In genomic region chr2:31125156-31125555, GRCm38 (mm10) we compare ENCODE assay signal across 20 mouse cellular contexts. TPM values are rescaled to one million over a fixed set of nuclear protein-coding genes. Genes with fewer than 3 reads are reported as not detected.
A peak's percentile ranks its signal among the peaks of the same experiment; 100 is the strongest.
DNase-seq lines count a peak whose midpoint lies in the region; ATAC-seq and TF ChIP-seq lines count a peak whose summit lies in the region.
"Had no signal": no experiment of that assay in that cellular context is flagged by ENCODE, and none has a peak within 500 bp of the region (broad histone marks: within the 10 kb centered on the region; RNA-seq: fewer than 3 reads in every experiment).

No protein-coding gene starts in this region.

- no peak for TF ChIP-seq EP300 in stomach, postnatal 0 days (optimal IDR thresholded peaks at IDR 0.05)

- H3K4me3 ChIP-seq in heart, embryonic 10.5 days = no peak overlapping the region
- no peak overlapping the region for H3K4me3 ChIP-seq in liver, adult 2 months (ENCODE audit: insufficient read depth, low read depth, low read length)
- no peak overlapping the region for H3K4me3 ChIP-seq in liver, embryonic 11.5 days (ENCODE audit: low read depth, low read length)
- no peak overlapping the region for H3K4me3 ChIP-seq in stomach, embryonic 16.5 days (replicated peaks; ENCODE audit: low read length)
- no peak overlapping the region for H3K4me3 ChIP-seq in stomach, postnatal 0 days (ENCODE audit: low read depth, low read length)
- no peak overlapping the region for H3K4me3 ChIP-seq in hindbrain, embryonic 10.5 days
- H3K4me3 ChIP-seq: embryonic facial prominence, embryonic 10.5 days; erythroblast, embryonic 14.5 days; limb, embryonic 13.5 days had no signal

- no peak; the same call in 1 of the 2 replicates for ATAC-seq in liver, embryonic 11.5 days (replicated peaks; ENCODE audit: low FRiP score)
- ATAC-seq in stomach, embryonic 16.5 days (ENCODE audit: insufficient read depth, low FRiP score) = no peak
- ATAC-seq in stomach, postnatal 0 days (ENCODE audit: low FRiP score, low TSS enrichment) = no peak
- ATAC-seq: activated CD4-positive, CD25-positive, alpha-beta regulatory T cell, adult 4 months; forebrain, embryonic 14.5 days; hindbrain, embryonic 16.5 days; midbrain, embryonic 16.5 days; Patski had no signal

- no peak for DNase-seq in heart, embryonic 10.5 days (ENCODE audit: low spot score)
- no peak for DNase-seq in heart, postnatal 4 days
- peak; percentile 39 for DNase-seq in liver, adult 2 months (ENCODE audit: extremely low read depth, low read depth, low spot score)
- DNase-seq in liver, embryonic 11.5 days (ENCODE audit: low spot score) = no peak
- DNase-seq in stomach, postnatal 0 days (ENCODE audit: low spot score) = no peak
- DNase-seq in hindbrain, embryonic 10.5 days (ENCODE audit: low spot score) = no peak
- DNase-seq: adrenal gland, postnatal 25 days; kidney, adult 8-10 months; kidney, postnatal 25 days; retina, postnatal 1 day; thymus, postnatal 4 days had no signal

- no peaks in the 10 kb centered on the region for H3K9me3 ChIP-seq in heart, embryonic 10.5 days
- no peaks in the 10 kb centered on the region for H3K9me3 ChIP-seq in liver, embryonic 11.5 days (ENCODE audit: control insufficient read depth, low read length)
- no peaks in the 10 kb centered on the region for H3K9me3 ChIP-seq in stomach, embryonic 16.5 days (replicated peaks; ENCODE audit: control insufficient read depth, low read length)
- no peaks in the 10 kb centered on the region for H3K9me3 ChIP-seq in stomach, postnatal 0 days (ENCODE audit: control insufficient read depth, low read length)
- no peaks in the 10 kb centered on the region for H3K9me3 ChIP-seq in hindbrain, embryonic 10.5 days
- H3K9me3 ChIP-seq: embryonic facial prominence, embryonic 10.5 days; limb, embryonic 13.5 days had no signal

- H3K4me2 ChIP-seq in liver, embryonic 11.5 days = no peak overlapping the region
- H3K4me2 ChIP-seq in stomach, embryonic 16.5 days (ENCODE audit: low read depth, low read length) = no peak overlapping the region
- no peak overlapping the region for H3K4me2 ChIP-seq in stomach, postnatal 0 days (replicated peaks; ENCODE audit: low read depth)
- H3K4me2 ChIP-seq: limb, embryonic 13.5 days had no signal

- WGBS in heart, embryonic 10.5 days = 60% methylated on average over 7 of the region's 7 CpGs
- 52% methylated on average over 7 of the region's 7 CpGs for WGBS in liver, adult 2 months
- WGBS in liver, embryonic 11.5 days = 37% methylated on average over 7 of the region's 7 CpGs
- 65% methylated on average over 7 of the region's 7 CpGs for WGBS in stomach, embryonic 16.5 days
- WGBS in stomach, postnatal 0 days = 59% methylated on average over 7 of the region's 7 CpGs
- WGBS in hindbrain, embryonic 10.5 days = 88% methylated on average over 7 of the region's 7 CpGs

- no peak overlapping the region for H3K9ac ChIP-seq in liver, adult 2 months (ENCODE audit: low read depth, low read length)
- H3K9ac ChIP-seq in liver, embryonic 11.5 days (ENCODE audit: low read depth, low read length) = no peak overlapping the region
- no peak overlapping the region for H3K9ac ChIP-seq in stomach, embryonic 16.5 days (ENCODE audit: low read length)
- H3K9ac ChIP-seq in stomach, postnatal 0 days (ENCODE audit: low read length) = no peak overlapping the region
- H3K9ac ChIP-seq: limb, embryonic 13.5 days had no signal

- H3K4me1 ChIP-seq in heart, embryonic 10.5 days = peaks cover 58% of the 10 kb centered on the region
- H3K4me1 ChIP-seq in liver, adult 2 months (ENCODE audit: control insufficient read depth, insufficient read depth, low read length) = peaks cover 26% of the 10 kb centered on the region
- peaks cover 44% of the 10 kb centered on the region for H3K4me1 ChIP-seq in liver, embryonic 11.5 days (replicated peaks; ENCODE audit: control insufficient read depth, insufficient read depth, low read length)
- H3K4me1 ChIP-seq in stomach, embryonic 16.5 days (ENCODE audit: control insufficient read depth, insufficient read depth, low read length) = peaks cover 23% of the 10 kb centered on the region
- H3K4me1 ChIP-seq in stomach, postnatal 0 days (replicated peaks; ENCODE audit: control insufficient read depth, insufficient read depth) = peaks cover 11% of the 10 kb centered on the region; the same call in 1 of the 2 replicates
- peaks cover 22% of the 10 kb centered on the region for H3K4me1 ChIP-seq in hindbrain, embryonic 10.5 days (replicated peaks)

- TF ChIP-seq POLR2A in liver, adult 2 months (IDR thresholded peaks at IDR 0.05; ENCODE audit: extremely low read depth, insufficient read depth, low read length) = no peak

- no peak for TF ChIP-seq CTCF in liver, adult 2 months (IDR thresholded peaks at IDR 0.05; ENCODE audit: low read depth, low read length)
- TF ChIP-seq CTCF in stomach, postnatal 0 days (IDR thresholded peaks at IDR 0.05; ENCODE audit: low read depth) = no peak

- H3K27ac ChIP-seq in heart, embryonic 10.5 days = peak overlapping the region; percentile 70
- no peak overlapping the region for H3K27ac ChIP-seq in liver, adult 2 months (replicated peaks; ENCODE audit: insufficient read depth, low read depth, low read length)
- H3K27ac ChIP-seq in liver, embryonic 11.5 days (ENCODE audit: low read depth, low read length) = no peak overlapping the region
- H3K27ac ChIP-seq in stomach, embryonic 16.5 days (ENCODE audit: low read length) = peak overlapping the region; percentile 47; the same call in 1 of the 2 replicates
- no peak overlapping the region; the same call in 1 of the 2 replicates for H3K27ac ChIP-seq in stomach, postnatal 0 days (replicated peaks)
- no peak overlapping the region for H3K27ac ChIP-seq in hindbrain, embryonic 10.5 days
- H3K27ac ChIP-seq: embryonic facial prominence, embryonic 10.5 days had no signal

- H3K36me3 ChIP-seq in heart, embryonic 10.5 days = no peaks in the 10 kb centered on the region
- H3K36me3 ChIP-seq in liver, adult 2 months (ENCODE audit: control insufficient read depth, insufficient read depth, low read length) = no peaks in the 10 kb centered on the region
- no peaks in the 10 kb centered on the region for H3K36me3 ChIP-seq in liver, embryonic 11.5 days (ENCODE audit: control insufficient read depth, insufficient read depth, low read length)
- H3K36me3 ChIP-seq in stomach, embryonic 16.5 days (ENCODE audit: control insufficient read depth, insufficient read depth, low read length) = no peaks in the 10 kb centered on the region
- no peaks in the 10 kb centered on the region for H3K36me3 ChIP-seq in stomach, postnatal 0 days (ENCODE audit: control insufficient read depth, insufficient read depth, low read length)
- H3K36me3 ChIP-seq in hindbrain, embryonic 10.5 days = no peaks in the 10 kb centered on the region
- H3K36me3 ChIP-seq: limb, embryonic 13.5 days had no signal

- H3K79me2 ChIP-seq in liver, adult 2 months (ENCODE audit: control insufficient read depth, insufficient read depth, low read length) = peaks cover 11% of the 10 kb centered on the region; the same call in 1 of the 2 replicates

- no peaks in the 10 kb centered on the region for H3K27me3 ChIP-seq in heart, embryonic 10.5 days (ENCODE audit: insufficient read depth, poor library complexity, severe bottlenecking)
- H3K27me3 ChIP-seq in liver, adult 2 months (ENCODE audit: control insufficient read depth, insufficient read depth, low read length) = no peaks in the 10 kb centered on the region
- H3K27me3 ChIP-seq in liver, embryonic 11.5 days (replicated peaks; ENCODE audit: control insufficient read depth, insufficient read depth, low read length) = no peaks in the 10 kb centered on the region
- H3K27me3 ChIP-seq in stomach, embryonic 16.5 days (ENCODE audit: control insufficient read depth, insufficient read depth, low read length) = no peaks in the 10 kb centered on the region
- H3K27me3 ChIP-seq in stomach, postnatal 0 days (ENCODE audit: control insufficient read depth, insufficient read depth, low read length) = no peaks in the 10 kb centered on the region
- no peaks in the 10 kb centered on the region for H3K27me3 ChIP-seq in hindbrain, embryonic 10.5 days (ENCODE audit: insufficient read depth, poor library complexity, severe bottlenecking)
- H3K27me3 ChIP-seq: limb, embryonic 13.5 days; Patski had no signal

RNA-seq across cellular contexts. Expression of gene Fnbp1, which starts 16.7 kb away (rescaled TPM):
- polyA plus RNA-seq in heart, embryonic 10.5 days (2016; fragmentation: Nextera tagmentation; extraction: Ambion mirVana) = 17.7 and 21.6 TPM in 2 replicates
- total RNA-seq in heart, postnatal 4 days (2021) = 10 to 100 TPM; 52.9 to 59.1 TPM
- total RNA-seq in liver, adult 2 months (2014; rRNA removed) = 5.2 and 7.4 TPM in 2 replicates
- polyA plus RNA-seq in liver, adult 2 months (2012; rRNA removed) = 5.9 and 8.6 TPM in 2 replicates
- polyA plus RNA-seq in liver, embryonic 11.5 days (2014; fragmentation: Nextera tagmentation; extraction: Ambion mirVana) = 19.3 and 20.6 TPM in 2 replicates
- 34.6 and 36.8 TPM in 2 replicates for polyA plus RNA-seq in stomach, embryonic 16.5 days (2015; fragmentation: Nextera tagmentation; extraction: Ambion mirVana)
- 15.7 and 16.3 TPM in 2 replicates for polyA plus RNA-seq in stomach, postnatal 0 days (2015; fragmentation: Nextera tagmentation; extraction: Ambion mirVana)
- polyA plus RNA-seq in hindbrain, embryonic 10.5 days (2016; fragmentation: Nextera tagmentation; extraction: Ambion mirVana) = 14.7 and 16.0 TPM in 2 replicates

RNA-seq across cellular contexts. Expression of gene Gpr107, which starts 27.0 kb away (rescaled TPM):
- polyA plus RNA-seq in heart, embryonic 10.5 days (2016; fragmentation: Nextera tagmentation; extraction: Ambion mirVana) = 35.9 and 37.4 TPM in 2 replicates
- 10 to 100 TPM; 41.6 to 43.0 TPM for total RNA-seq in heart, postnatal 4 days (2021)
- total RNA-seq in liver, adult 2 months (2014; rRNA removed) = 10.0 and 11.4 TPM in 2 replicates
- 6.8 and 8.3 TPM in 2 replicates for polyA plus RNA-seq in liver, adult 2 months (2012; rRNA removed)
- polyA plus RNA-seq in liver, embryonic 11.5 days (2014; fragmentation: Nextera tagmentation; extraction: Ambion mirVana) = 17.3 and 21.5 TPM in 2 replicates
- 34.8 and 39.3 TPM in 2 replicates for polyA plus RNA-seq in stomach, embryonic 16.5 days (2015; fragmentation: Nextera tagmentation; extraction: Ambion mirVana)
- 23.7 and 25.4 TPM in 2 replicates for polyA plus RNA-seq in stomach, postnatal 0 days (2015; fragmentation: Nextera tagmentation; extraction: Ambion mirVana)
- polyA plus RNA-seq in hindbrain, embryonic 10.5 days (2016; fragmentation: Nextera tagmentation; extraction: Ambion mirVana) = 35.1 and 35.5 TPM in 2 replicates

Comparison
In these comparisons a context has a peak if more than half of its experiments do, and no peak if none do; other contexts are left out.
1. H3K27ac ChIP-seq: peak in heart, embryonic 10.5 days (single experiment) and stomach, embryonic 16.5 days (single experiment); none in liver, adult 2 months (single experiment), liver, embryonic 11.5 days (single experiment), stomach, postnatal 0 days (single experiment) and hindbrain, embryonic 10.5 days (single experiment).